Mouse (Mus musculus) G1E (cell line): ENCODE results near the gene Ccpg1os.

Source experiments
- CTCF ChIP-seq: IDR thresholded peaks from 2 replicates; pipeline ENCODE4 v1.5.1; 2012; ENCODE audit warnings: low read depth, low read length, inconsistent platforms, mixed read lengths
- GATA1 ChIP-seq: IDR thresholded peaks from 2 replicates; pipeline ENCODE4 v1.6.1; 2012; ENCODE audit warnings: borderline replicate concordance, low read length, inconsistent platforms, mixed read lengths
- POLR2AphosphoS5 ChIP-seq: IDR thresholded peaks from 2 replicates; pipeline ENCODE4 v1.6.1; 2012; ENCODE audit warnings: low read depth, low read length, inconsistent platforms; ENCODE audit not compliant: insufficient replicate concordance
- TAL1 ChIP-seq: conservative IDR thresholded peaks from 2 replicates; pipeline ENCODE4 v1.6.1; 2012; ENCODE audit warnings: low read depth, low read length, inconsistent platforms, mixed read lengths

- TF ChIP-seq TAL1: no peak
- TF ChIP-seq CTCF: no peak
- no peak for TF ChIP-seq GATA1
- TF ChIP-seq POLR2AphosphoS5: no peak
Measured at GRCm38 (mm10) chr9:73005106-73005505, 19.9 kb upstream of the Ccpg1os start.
